Mouse (Mus musculus) heart, postnatal 0 days (tissue): ENCODE results near the gene Zfp503.

Experiments used
- CTCF ChIP-seq: IDR thresholded peaks from 2 replicates; pipeline ENCODE4 v1.5.1; 2016; ENCODE audit warnings: antibody characterized with exemption, control low read depth, low read depth
- EP300 ChIP-seq: IDR thresholded peaks from 2 replicates; pipeline ENCODE4 v1.6.1; 2016; ENCODE audit warnings: antibody characterized with exemption, low read depth

DNA sequence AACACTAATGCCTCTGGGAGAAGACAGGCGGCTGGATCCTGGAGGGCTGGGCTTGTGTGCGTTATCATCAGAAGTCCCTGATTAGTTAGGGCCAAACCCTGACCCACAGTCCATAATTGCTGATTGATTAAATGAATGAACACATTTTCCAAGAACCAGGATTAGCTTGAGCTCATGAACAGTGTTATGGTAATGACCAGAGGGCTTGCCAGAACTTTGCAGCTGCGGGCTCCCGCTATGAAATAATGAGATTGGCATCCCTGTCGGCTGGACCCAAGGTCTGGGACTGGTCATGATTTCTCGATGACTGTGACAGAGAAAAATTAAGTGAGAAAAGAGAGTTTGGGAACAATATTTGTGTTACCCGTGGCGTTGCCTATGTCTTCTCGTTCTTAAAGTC lies 44.5 kb downstream of the Zfp503 start:
- no peak for TF ChIP-seq CTCF
- no peak for TF ChIP-seq EP300
